Mouse (Mus musculus): ENCODE results near the gene Susd6. TPM values are rescaled to one million over a fixed set of nuclear protein-coding genes. Genes with fewer than 3 reads are reported as not detected.

Gene Susd6
- polyA plus RNA-seq (2015; fragmentation: Nextera tagmentation; extraction: Ambion mirVana): 13.8 and 14.0 TPM in 2 replicates

GRCm38 (mm10) chr12:80789849-80790694 lies at the start of gene Susd6:
TSS of gene Susd6 (plus strand) at chr12:80790510.
- Histone ChIP-seq H3K4me3 (peak within 1 kb of the TSS; percentile 90), H3K27me3 (no peaks in the 10 kb centered on the region), H3K36me3 (ENCODE audit: poor library complexity, severe bottlenecking) (no peaks in the 10 kb centered on the region), H3K4me1 (peaks cover 28% of the 10 kb centered on the region), H3K9ac (peak within 1 kb of the TSS; percentile 92), H3K4me2 (peak within 1 kb of the TSS; percentile 87), H3K27ac (peak within 1 kb of the TSS; percentile 97), H3K9me3 (replicated peaks) (no peaks in the 10 kb centered on the region)
- 2% methylated on average over 55 of the region's 56 CpGs for WGBS
- peak; percentile 98 for ATAC-seq

- no peak for ATAC-seq
- H3K9ac ChIP-seq: no peak overlapping the region
- WGBS: 93% methylated on average over 1 of the region's 1 CpGs
- H3K27me3 ChIP-seq: no peaks in the 10 kb centered on the region
- no peak overlapping the region for H3K4me2 ChIP-seq
- no peaks in the 10 kb centered on the region for H3K36me3 ChIP-seq (ENCODE audit: poor library complexity, severe bottlenecking)
- H3K9me3 ChIP-seq (replicated peaks): no peaks in the 10 kb centered on the region
- H3K4me1 ChIP-seq: peaks cover 16% of the 10 kb centered on the region
- no peak overlapping the region for H3K4me3 ChIP-seq
- no peak overlapping the region for H3K27ac ChIP-seq
Measured at GRCm38 (mm10) chr12:80744614-80745013, 45.7 kb upstream of the Susd6 start.

GRCm38 (mm10) chr12:80746031-80746813 lies 44.1 kb upstream of the Susd6 start:
- no peaks in the 10 kb centered on the region for H3K27me3 ChIP-seq
- peaks cover 16% of the 10 kb centered on the region for H3K4me1 ChIP-seq
- H3K9ac ChIP-seq: no peak overlapping the region
- peak overlapping the region; percentile 76 for H3K27ac ChIP-seq
- no peak overlapping the region for H3K4me2 ChIP-seq
- no peaks in the 10 kb centered on the region for H3K9me3 ChIP-seq (replicated peaks)
- no peaks in the 10 kb centered on the region for H3K36me3 ChIP-seq (ENCODE audit: poor library complexity, severe bottlenecking)
- peak; percentile 83 for ATAC-seq
- H3K4me3 ChIP-seq: no peak overlapping the region
- WGBS: 45% methylated on average over 8 of the region's 8 CpGs

- Histone ChIP-seq H3K9me3 (replicated peaks) (peaks cover 18% of the 10 kb centered on the region), H3K27ac (no peak overlapping the region), H3K27me3 (no peaks in the 10 kb centered on the region), H3K36me3 (ENCODE audit: poor library complexity, severe bottlenecking) (peaks cover 43% of the 10 kb centered on the region), H3K4me3 (no peak overlapping the region), H3K4me1 (peaks cover 5% of the 10 kb centered on the region), H3K9ac (no peak overlapping the region), H3K4me2 (no peak overlapping the region)
- no peak for ATAC-seq
- WGBS: 96% methylated on average over 6 of the region's 6 CpGs
Measured at GRCm38 (mm10) chr12:80751556-80751955, 38.8 kb upstream of the Susd6 start.

- WGBS: 43% methylated on average over 109 of the region's 122 CpGs
- Histone ChIP-seq H3K4me2 (peak overlapping the region; percentile 70), H3K27ac (no peak overlapping the region; the same call in 1 of the 2 replicates), H3K4me1 (peaks cover 16% of the 10 kb centered on the region), H3K4me3 (peak overlapping the region; percentile 71), H3K9me3 (replicated peaks) (peaks cover 45% of the 10 kb centered on the region), H3K27me3 (no peaks in the 10 kb centered on the region), H3K36me3 (ENCODE audit: poor library complexity, severe bottlenecking) (peaks cover 62% of the 10 kb centered on the region), H3K9ac (no peak overlapping the region)
- ATAC-seq: no peak
Measured at GRCm38 (mm10) chr12:80757751-80758558, 32.4 kb upstream of the Susd6 start.

- Histone ChIP-seq H3K27me3 (no peaks in the 10 kb centered on the region), H3K4me2 (peak overlapping the region; percentile 70), H3K9ac (peak overlapping the region; percentile 94), H3K27ac (peak overlapping the region; percentile 98), H3K9me3 (replicated peaks) (peaks cover 45% of the 10 kb centered on the region), H3K36me3 (ENCODE audit: poor library complexity, severe bottlenecking) (peaks cover 54% of the 10 kb centered on the region), H3K4me3 (peak overlapping the region; percentile 71), H3K4me1 (peaks cover 16% of the 10 kb centered on the region)
- ATAC-seq: peak; percentile 2; the same call in 1 of the 2 replicates
- 48% methylated on average over 84 of the region's 92 CpGs for WGBS
Measured at GRCm38 (mm10) chr12:80758559-80759386, 31.5 kb upstream of the Susd6 start.

- Histone ChIP-seq H3K36me3 (ENCODE audit: poor library complexity, severe bottlenecking) (peaks cover 48% of the 10 kb centered on the region), H3K27me3 (no peaks in the 10 kb centered on the region), H3K27ac (peak overlapping the region; percentile 98), H3K4me3 (peak overlapping the region; percentile 71), H3K4me2 (peak overlapping the region; percentile 70), H3K9ac (peak overlapping the region; percentile 94), H3K9me3 (replicated peaks) (peaks cover 45% of the 10 kb centered on the region), H3K4me1 (peaks cover 16% of the 10 kb centered on the region)
- ATAC-seq: peak; percentile 25; the same call in 1 of the 2 replicates
- 6% methylated on average over 12 of the region's 13 CpGs for WGBS
Measured at GRCm38 (mm10) chr12:80759387-80759712, 31.0 kb upstream of the Susd6 start.

GRCm38 (mm10) chr12:80759713-80760395 lies 30.5 kb upstream of the Susd6 start:
- peaks cover 16% of the 10 kb centered on the region for H3K4me1 ChIP-seq
- WGBS: under 1% methylated on average over 22 of the region's 22 CpGs
- peaks cover 43% of the 10 kb centered on the region for H3K36me3 ChIP-seq (ENCODE audit: poor library complexity, severe bottlenecking)
- H3K4me3 ChIP-seq: peak overlapping the region; percentile 71
- peak overlapping the region; percentile 98 for H3K27ac ChIP-seq
- ATAC-seq: peak; percentile 70
- peak overlapping the region; percentile 94 for H3K9ac ChIP-seq
- H3K9me3 ChIP-seq (replicated peaks): peaks cover 42% of the 10 kb centered on the region
- H3K27me3 ChIP-seq: no peaks in the 10 kb centered on the region
- H3K4me2 ChIP-seq: peak overlapping the region; percentile 70

- Histone ChIP-seq H3K27me3 (no peaks in the 10 kb centered on the region), H3K9me3 (replicated peaks) (peaks cover 38% of the 10 kb centered on the region), H3K4me3 (peak within 1 kb of the TSS; percentile 71), H3K4me2 (peak within 1 kb of the TSS; percentile 70), H3K9ac (peak within 1 kb of the TSS; percentile 94), H3K4me1 (peaks cover 16% of the 10 kb centered on the region), H3K27ac (peak within 1 kb of the TSS; percentile 98), H3K36me3 (ENCODE audit: poor library complexity, severe bottlenecking) (peaks cover 38% of the 10 kb centered on the region)
- ATAC-seq: peak; percentile 80
- under 1% methylated on average over 24 of the region's 24 CpGs for WGBS
Measured at GRCm38 (mm10) chr12:80760396-80760801, 29.9 kb upstream of the Susd6 start, which contains the start of gene Ccdc177. TSS of gene Ccdc177 (minus strand) at chr12:80760687.

- H3K36me3 ChIP-seq (ENCODE audit: poor library complexity, severe bottlenecking): peaks cover 12% of the 10 kb centered on the region
- H3K4me3 ChIP-seq: no peak overlapping the region
- H3K4me1 ChIP-seq: peaks cover 13% of the 10 kb centered on the region
- no peaks in the 10 kb centered on the region for H3K27me3 ChIP-seq
- no peak for ATAC-seq
- no peak overlapping the region for H3K9ac ChIP-seq
- 95% methylated on average over 5 of the region's 5 CpGs for WGBS
- H3K4me2 ChIP-seq: no peak overlapping the region
- H3K9me3 ChIP-seq (replicated peaks): peaks cover 13% of the 10 kb centered on the region
- H3K27ac ChIP-seq: no peak overlapping the region
Measured at GRCm38 (mm10) chr12:80762982-80763381, 27.3 kb upstream of the Susd6 start.
